Mouse (Mus musculus) cerebellum, adult (tissue): Measurements from ENCODE around the gene Cwc25.
"Not testable (repeated sequence)": the region's sequence is repeated elsewhere in the genome, so short reads cannot be mapped to it uniquely, and the experiment has no call there.

Source experiments
- ATAC-seq: cut with Nextera tagmentation; 2 replicates; pipeline ENCODE4 v1.9.2; 2017; ENCODE audit warnings: mild to moderate bottlenecking, moderate library complexity, mixed read lengths; ENCODE audit not compliant: insufficient number of reproducible peaks, low FRiP score, low TSS enrichment

Cwc25 gene

GRCm38 (mm10) chr11:97801409-97802193 is 35.2 kb upstream of the Cwc25 start:
- no peak for ATAC-seq

DNA sequence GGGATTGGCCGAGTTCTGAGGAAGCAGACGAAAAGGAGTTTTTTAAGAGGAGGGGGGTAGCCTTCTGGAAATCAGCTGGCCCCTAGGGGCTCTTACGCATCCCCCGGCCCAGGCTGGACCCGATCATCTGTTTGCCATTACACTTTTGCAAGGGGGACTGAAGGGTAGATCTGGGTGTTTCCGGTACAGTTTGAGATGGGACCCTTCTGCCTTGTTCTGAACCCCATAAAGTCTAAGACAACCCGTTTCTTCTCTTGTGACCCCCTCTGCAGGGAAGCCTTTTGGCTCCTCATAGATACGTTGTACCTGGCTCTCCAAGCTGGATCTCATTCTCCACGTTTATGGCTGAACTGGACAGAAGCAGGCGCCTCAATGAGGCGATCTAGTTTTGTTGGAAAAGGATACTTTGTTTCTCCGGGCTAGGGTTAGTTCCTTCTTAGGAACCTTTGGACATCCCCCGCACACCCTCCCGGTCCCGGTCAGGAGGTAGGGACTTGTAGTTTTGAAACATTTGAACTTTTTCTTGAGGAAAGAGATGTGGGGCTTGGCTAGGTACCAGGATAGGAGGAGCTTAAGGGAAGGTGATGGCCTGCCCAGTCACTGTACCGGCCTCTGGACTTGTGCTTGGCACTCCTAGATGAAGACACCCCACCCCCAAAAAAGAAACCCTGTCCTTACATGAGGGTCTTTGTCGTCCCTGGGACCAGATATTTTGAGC is 34.5 kb upstream of the Cwc25 start:
- ATAC-seq: no peak

DNA sequence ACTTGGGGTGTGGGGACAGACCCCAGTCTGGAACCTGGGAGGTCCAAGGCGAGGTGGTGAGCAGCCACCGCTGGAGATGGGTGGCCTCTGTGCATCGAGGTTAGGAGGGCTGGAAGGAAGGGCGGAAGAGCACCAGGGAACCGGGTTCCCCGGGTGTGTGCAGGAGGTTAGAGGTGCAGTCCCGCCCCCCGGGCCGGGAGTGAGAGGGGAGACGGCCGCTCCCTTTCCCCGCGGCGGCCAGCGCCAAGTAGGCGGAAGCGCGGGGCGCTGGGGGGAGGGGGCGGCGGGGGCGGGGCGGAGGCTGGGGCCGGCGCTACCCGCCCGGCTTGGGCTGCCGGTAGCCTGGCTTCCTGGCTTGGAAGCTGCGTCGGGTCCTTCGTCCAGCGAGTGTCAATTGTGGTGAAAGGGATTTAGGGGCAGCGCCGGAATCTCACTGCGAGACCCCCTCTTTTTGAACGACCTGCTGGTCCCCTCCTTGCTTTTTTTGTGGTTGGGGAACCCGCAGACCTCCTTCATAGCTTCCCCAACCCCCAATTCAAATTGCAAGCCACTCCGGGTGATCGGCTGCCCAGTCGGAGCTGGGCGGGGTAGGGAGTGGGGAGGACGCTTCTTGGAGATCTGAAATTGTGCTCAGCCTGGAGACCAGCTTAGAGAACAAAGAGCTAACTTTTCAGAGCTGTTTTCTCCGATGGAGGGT is 33.8 kb upstream of the Cwc25 start:
- ATAC-seq: peak; percentile 27; the same call in 1 of the 2 replicates

GRCm38 (mm10) chr11:97799146-97799993 is 33.0 kb upstream of the Cwc25 start:
- peak; percentile 65; the same call in 1 of the 2 replicates for ATAC-seq

- ATAC-seq: peak; percentile 38; the same call in 1 of the 2 replicates
Measured at GRCm38 (mm10) chr11:97798782-97799145, 32.4 kb upstream of the Cwc25 start, which contains the start of gene Lasp1. Gene Lasp1 (plus strand): TSS chr11:97799000.

GRCm38 (mm10) chr11:97798083-97798435 is 31.7 kb upstream of the Cwc25 start:
- ATAC-seq: no peak

DNA sequence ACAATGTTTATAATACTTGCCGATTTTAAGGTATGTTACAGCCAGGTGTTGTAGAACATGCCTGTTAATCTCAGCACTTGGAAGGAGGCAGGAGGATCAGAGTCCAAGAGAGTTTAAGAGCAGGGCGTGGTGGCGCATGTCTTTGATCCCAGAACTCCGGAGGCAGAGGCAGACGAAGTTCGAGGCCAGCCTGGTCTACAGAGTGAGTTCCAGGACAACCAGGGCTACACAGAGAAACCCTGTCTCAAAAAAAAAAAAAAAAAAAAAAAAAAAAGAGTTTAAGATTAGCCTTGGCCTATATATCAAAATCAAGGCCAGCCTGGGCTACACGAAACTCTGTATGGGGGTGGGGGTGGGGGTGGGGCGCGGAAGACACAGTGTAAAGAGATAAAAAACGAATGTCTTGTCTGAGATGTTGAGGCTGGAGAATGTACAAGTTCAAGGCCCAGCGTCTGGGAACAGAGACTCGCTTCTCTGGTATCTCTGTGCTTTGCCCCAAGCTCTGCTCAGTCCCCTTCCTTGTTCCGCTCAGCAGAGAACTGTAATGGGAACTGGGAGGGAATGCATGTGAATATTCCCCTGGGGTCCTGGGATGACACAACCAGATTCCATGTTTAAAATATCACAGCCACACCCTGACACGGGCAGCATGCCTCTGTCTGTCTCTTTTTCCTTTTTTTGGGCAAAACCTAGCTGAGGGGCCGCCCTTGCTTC is 31.2 kb upstream of the Cwc25 start:
- ATAC-seq: no peak

GRCm38 (mm10) chr11:97796910-97797309 is 30.6 kb upstream of the Cwc25 start:
- ATAC-seq: no peak

GRCm38 (mm10) chr11:97793165-97793564 is 26.8 kb upstream of the Cwc25 start:
- ATAC-seq: no peak

DNA sequence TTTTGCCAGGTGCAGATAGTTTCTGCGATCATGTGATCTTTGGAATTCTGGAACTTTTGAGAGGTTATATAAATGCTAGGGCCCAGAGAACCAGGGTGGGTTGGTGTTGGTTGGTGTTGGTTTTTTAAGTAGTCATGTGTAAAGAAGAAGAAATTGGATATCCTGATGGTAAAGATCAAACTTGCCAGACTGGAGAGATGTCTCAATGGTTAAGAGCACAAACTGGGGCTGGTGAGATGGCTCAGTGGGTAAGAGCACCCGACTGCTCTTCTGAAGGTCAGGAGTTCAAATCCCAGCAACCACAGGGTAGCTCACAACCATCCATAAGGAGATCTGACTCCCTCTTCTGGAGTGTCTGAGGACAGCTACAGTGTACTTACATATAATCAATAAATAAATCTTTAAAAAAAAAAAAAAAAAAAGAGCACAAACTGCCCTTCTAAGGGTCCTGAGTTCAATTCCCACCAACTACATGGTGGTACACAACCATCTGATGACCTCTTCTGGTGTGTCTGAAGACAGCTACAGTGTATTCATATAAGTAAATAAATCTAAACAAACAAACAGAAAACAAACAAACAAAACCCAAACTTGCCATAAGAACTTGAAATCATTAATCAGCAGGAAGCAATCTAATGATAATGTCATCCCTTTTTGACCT is 24.6 kb upstream of the Cwc25 start:
- not testable (repeated sequence) for ATAC-seq

- no peak for ATAC-seq
Measured at GRCm38 (mm10) chr11:97789727-97790126, 23.4 kb upstream of the Cwc25 start.

GRCm38 (mm10) chr11:97787961-97788360 is 21.6 kb upstream of the Cwc25 start:
- ATAC-seq: no peak

DNA sequence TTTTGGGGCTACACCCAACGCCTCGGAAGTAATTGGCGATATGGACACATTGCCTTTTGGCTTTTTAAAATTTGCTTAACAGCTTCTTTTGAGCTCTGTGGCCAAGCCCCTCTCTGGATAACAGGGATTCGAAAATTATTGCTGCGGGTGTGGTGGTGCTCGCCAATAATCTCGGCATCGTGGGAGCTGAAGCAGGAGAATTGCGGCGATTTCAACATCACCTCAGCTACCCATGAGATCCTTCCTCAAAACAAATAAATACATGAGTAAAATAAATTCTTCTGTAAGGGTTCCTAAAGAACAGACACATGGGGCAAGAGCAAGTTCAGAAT is 16.2 kb upstream of the Cwc25 start:
- no peak for ATAC-seq

GRCm38 (mm10) chr11:97781832-97782563 is 15.6 kb upstream of the Cwc25 start, which contains the start of gene Rpl23:
Gene Rpl23 (minus strand): TSS chr11:97782437.
- ATAC-seq: peak; percentile 74; the same call in 1 of the 2 replicates

GRCm38 (mm10) chr11:97781478-97781831 is 15.1 kb upstream of the Cwc25 start:
- ATAC-seq: no peak

DNA sequence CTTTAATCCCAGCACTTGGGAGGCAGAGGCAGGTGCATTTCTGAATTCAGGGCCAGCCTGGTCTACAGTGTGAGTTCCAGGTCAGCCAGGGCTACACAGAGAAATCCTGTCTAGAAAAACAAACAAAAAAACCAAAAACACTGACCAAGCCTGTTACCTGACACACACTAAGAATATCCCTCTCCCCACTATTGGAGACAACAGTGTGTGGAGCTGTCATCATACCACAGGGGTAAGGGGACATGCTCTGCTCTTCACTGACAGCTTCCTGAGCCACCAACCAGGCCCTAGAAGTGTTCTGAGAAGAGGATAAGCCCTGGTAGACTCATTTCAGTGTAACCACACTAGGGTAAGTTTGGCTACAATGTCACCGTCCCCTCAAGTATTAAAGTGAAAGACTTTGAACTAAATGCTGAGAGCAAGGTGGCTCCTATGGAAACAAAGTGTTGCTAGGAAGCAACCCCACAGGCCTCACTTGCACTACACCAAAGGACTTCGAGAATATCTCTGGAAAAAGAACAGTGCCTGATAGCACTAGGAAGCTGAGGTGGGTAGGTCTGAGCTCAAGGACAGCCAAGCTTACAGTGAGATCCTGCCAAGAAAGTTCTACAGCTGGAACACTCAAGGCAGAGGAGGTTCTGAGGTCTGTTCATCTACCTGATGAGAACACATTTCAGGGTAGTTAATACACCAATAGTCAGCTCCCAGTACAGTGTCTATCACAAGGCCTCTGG is 13.8 kb upstream of the Cwc25 start:
- ATAC-seq: no peak

DNA sequence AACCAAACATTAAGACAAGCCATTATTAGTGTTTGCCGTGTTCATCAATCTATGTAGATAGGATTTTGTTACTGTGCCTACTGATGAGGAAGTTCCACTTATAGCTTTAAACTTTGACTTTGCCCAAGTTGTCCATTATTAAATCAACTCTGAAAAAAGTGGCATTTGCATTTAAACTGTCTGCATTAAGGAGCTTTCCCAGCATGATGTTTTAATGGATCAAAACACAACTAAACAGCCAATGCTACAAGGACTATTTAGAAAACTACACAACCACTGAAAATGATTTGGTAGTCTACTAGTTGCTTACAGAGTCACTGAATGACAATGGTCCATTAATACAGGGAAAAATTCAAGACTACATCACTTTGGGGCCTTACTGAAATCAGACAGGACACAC is 12.6 kb upstream of the Cwc25 start:
- ATAC-seq: no peak

DNA sequence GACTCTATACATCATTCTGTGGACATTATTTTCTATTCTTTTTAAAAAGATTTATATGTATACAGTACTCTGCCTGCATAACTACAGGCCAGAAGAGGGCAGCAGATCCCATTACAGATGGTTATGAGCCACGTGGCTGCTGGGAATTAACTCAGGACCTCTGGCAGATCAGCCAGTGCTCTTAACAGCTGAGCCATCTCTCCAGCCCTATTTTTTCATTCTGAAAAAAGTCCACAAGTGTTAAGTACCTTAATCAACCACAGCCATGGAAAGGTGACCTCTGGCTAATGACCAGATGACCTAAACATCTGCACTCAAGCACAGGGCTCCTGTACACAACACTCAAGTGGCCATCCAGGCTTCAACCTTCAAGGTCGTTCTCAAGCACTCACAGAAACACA is 10.8 kb upstream of the Cwc25 start:
- no peak for ATAC-seq
